Mouse (Mus musculus) small intestine, adult 2 months (tissue): ENCODE results near the gene Sult4a1.

Experiments
- CTCF ChIP-seq: fragments of 200-500 bp; IDR thresholded peaks from 2 replicates; pipeline ENCODE4 v1.5.1; 2012; ENCODE audit warnings: low read depth, mild to moderate bottlenecking, control low read depth, inconsistent platforms, low read length, moderate library complexity, mixed read lengths; ENCODE audit not compliant: insufficient replicate concordance, insufficient read length; ENCODE audit errors: extremely low read depth
- POLR2A ChIP-seq: fragments of 200-500 bp; IDR thresholded peaks from 2 replicates; pipeline ENCODE4 v1.6.1; 2012; ENCODE audit warnings: low read depth, mild to moderate bottlenecking, control low read depth, inconsistent platforms, low read length, moderate library complexity

GRCm38 (mm10) chr15:84073911-84074704, 31.4 kb downstream of the Sult4a1 start:
- peak; percentile 75; the same call in 1 of the 2 replicates for TF ChIP-seq CTCF
- TF ChIP-seq POLR2A: no peak
